Mouse (Mus musculus): ENCODE data around the gene Fance.

GRCm38 (mm10) chr17:28291346-28291745 lies 22.0 kb upstream of the Fance start:
- no peak for TF ChIP-seq USF1 (IDR thresholded peaks at IDR 0.05; ENCODE audit: low read depth)
- no peak for TF ChIP-seq MYOD1 (IDR thresholded peaks at IDR 0.05; ENCODE audit: control insufficient read depth, insufficient read length, low read depth)
- no peak for TF ChIP-seq CTCF (IDR thresholded peaks at IDR 0.05; ENCODE audit: control insufficient read depth, insufficient read depth, insufficient read length)
- TF ChIP-seq CEBPB (IDR thresholded peaks at IDR 0.05; ENCODE audit: low read depth), result no peak
- TF ChIP-seq MYOG (IDR thresholded peaks at IDR 0.05; ENCODE audit: control insufficient read depth, extremely low read depth, insufficient read length), result no peak
- TF ChIP-seq MAX (IDR thresholded peaks at IDR 0.05), result no peak

Data from C2C12 (cell line).